Mouse (Mus musculus) bone marrow, adult 2 months (tissue): ENCODE measurements around the gene Gm27027.

ENCODE experiments used
- CTCF ChIP-seq: fragments of 200-500 bp; IDR thresholded peaks from 2 replicates; pipeline ENCODE4 v1.5.1; 2011; ENCODE audit warnings: low read length, control low read depth; ENCODE audit not compliant: control insufficient read depth, insufficient read depth
- POLR2A ChIP-seq: fragments of 200-500 bp; IDR thresholded peaks from 2 replicates; pipeline ENCODE4 v1.6.1; 2011; ENCODE audit warnings: low read depth, mild to moderate bottlenecking, control low read depth, low read length, borderline replicate concordance; ENCODE audit not compliant: control insufficient read depth

DNA sequence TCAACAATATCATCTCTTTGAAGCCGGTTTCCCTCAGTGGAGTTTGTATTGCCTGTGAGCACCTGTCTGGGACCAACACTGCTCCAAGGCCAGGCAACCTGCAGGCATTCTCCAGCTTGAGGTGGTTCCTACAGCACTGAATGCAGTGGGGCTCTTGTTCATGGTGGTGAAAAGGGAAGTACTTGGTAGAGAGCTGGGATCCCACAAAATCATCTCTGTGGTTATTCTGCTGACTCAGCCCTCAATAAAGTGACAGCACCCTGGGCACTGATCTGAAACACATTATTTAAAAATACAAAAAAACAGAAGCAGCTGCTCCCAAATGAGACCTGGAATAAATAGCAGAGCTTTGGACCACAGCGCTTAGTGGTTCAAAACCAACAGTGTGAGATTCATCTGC is 7.7 kb downstream of the Gm27027 start:
- TF ChIP-seq CTCF = no peak
- no peak for TF ChIP-seq POLR2A
